Mouse (Mus musculus): Measurements from ENCODE around the gene Olfr649.

DNA sequence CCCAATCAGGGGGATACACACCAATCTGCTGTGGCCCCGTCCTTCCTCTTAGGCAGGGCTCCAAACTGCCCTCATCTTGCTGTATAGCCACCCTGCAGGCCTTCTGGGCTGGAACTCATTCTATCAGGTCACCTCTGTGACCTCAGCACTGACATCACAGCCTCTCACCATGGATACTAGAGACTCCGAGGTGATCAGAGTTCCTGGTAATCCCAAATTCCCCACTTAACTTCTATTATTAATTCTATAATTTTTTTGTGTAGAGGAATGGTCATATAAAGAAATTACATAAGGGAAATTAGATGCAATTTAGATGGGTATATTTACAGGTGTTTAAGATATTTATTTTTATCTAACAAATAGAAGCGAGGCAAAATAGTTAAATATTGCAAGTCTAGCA, 52.6 kb downstream of the Olfr649 start, which contains the start of gene Ubqln3:
- TF ChIP-seq CTCF (IDR thresholded peaks at IDR 0.05; ENCODE audit: low read depth, low read length): no peak
- TF ChIP-seq POLR2A (IDR thresholded peaks at IDR 0.05; ENCODE audit: extremely low read depth, insufficient read depth, low read length): no peak

Data from liver, adult 2 months (tissue).